Mouse (Mus musculus): Measurements from ENCODE around the gene Fgfr1op. TPM values are rescaled to one million over a fixed set of nuclear protein-coding genes. Genes with fewer than 3 reads are reported as not detected.
"Not testable (repeated sequence)": the region's sequence is repeated elsewhere in the genome, so short reads cannot be mapped to it uniquely, and the experiment has no call there.

The Fgfr1op gene
- 26.6 and 28.1 TPM in 2 replicates for polyA plus RNA-seq (2015; fragmentation: Nextera tagmentation; extraction: Ambion mirVana)

GRCm38 (mm10) chr17:8164701-8165607, at the start of gene Fgfr1op:
TSS of gene Fgfr1op (plus strand) at chr17:8165501.
- ATAC-seq (ENCODE audit: low FRiP score): peak; percentile 97
- H3K4me1 ChIP-seq (replicated peaks); H3K9me3 ChIP-seq; H3K27me3 ChIP-seq; H3K36me3 ChIP-seq: not testable (repeated sequence)
- peak within 1 kb of the TSS; percentile 58 for H3K27ac ChIP-seq
- peak within 1 kb of the TSS; percentile 54 for H3K4me3 ChIP-seq
- H3K4me2 ChIP-seq: peak within 1 kb of the TSS; percentile 53
- peak within 1 kb of the TSS; percentile 69 for H3K9ac ChIP-seq
- 2% methylated on average over 19 of the region's 55 CpGs for WGBS

GRCm38 (mm10) chr17:8116378-8116777, 48.9 kb upstream of the Fgfr1op start:
- H3K4me3 ChIP-seq; H3K9me3 ChIP-seq; H3K4me1 ChIP-seq (replicated peaks); H3K9ac ChIP-seq; H3K4me2 ChIP-seq; ATAC-seq (ENCODE audit: low FRiP score); H3K27ac ChIP-seq; H3K36me3 ChIP-seq; H3K27me3 ChIP-seq: not testable (repeated sequence)
- 82% methylated on average over 10 of the region's 11 CpGs for whole genome bisulfite sequencing

- H3K4me3 ChIP-seq; H3K4me2 ChIP-seq; H3K9ac ChIP-seq; H3K9me3 ChIP-seq; H3K27me3 ChIP-seq; H3K27ac ChIP-seq; H3K36me3 ChIP-seq; H3K4me1 ChIP-seq (replicated peaks); ATAC-seq (ENCODE audit: low FRiP score): not testable (repeated sequence)
- WGBS: no CpG with 5 or more reads among the region's 6 CpGs
Observed at GRCm38 (mm10) chr17:8116928-8117327, 48.4 kb upstream of the Fgfr1op start.

DNA sequence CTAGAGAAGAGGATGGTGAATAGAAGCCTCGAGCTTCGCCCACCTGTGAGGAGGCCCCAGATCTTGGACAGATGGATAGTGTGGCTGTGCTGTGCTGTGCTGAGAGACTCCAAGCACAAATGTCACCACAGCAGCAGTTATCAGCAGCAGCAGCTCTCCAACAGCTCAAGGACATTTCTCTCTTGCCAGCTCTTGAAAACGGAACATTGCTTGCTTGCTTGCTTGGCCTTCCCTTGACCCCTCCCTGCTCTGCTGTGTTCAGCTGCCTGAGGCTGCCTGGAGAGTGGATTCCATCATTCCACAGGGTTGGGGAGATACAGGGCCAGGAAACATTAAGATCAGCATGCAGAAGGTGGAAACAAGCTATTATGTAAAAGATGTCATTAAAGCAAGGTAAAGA, 42.3 kb upstream of the Fgfr1op start:
- not testable (repeated sequence) for H3K27me3 ChIP-seq; H3K9ac ChIP-seq; H3K27ac ChIP-seq; H3K9me3 ChIP-seq; ATAC-seq (ENCODE audit: low FRiP score); H3K4me3 ChIP-seq; H3K36me3 ChIP-seq; H3K4me1 ChIP-seq (replicated peaks); H3K4me2 ChIP-seq
- WGBS: no CpG with 5 or more reads among the region's 3 CpGs

GRCm38 (mm10) chr17:8124586-8124985, 40.7 kb upstream of the Fgfr1op start:
- H3K4me3 ChIP-seq; H3K36me3 ChIP-seq; ATAC-seq (ENCODE audit: low FRiP score); H3K4me2 ChIP-seq; H3K9ac ChIP-seq; H3K27ac ChIP-seq; H3K9me3 ChIP-seq; H3K27me3 ChIP-seq; H3K4me1 ChIP-seq (replicated peaks): not testable (repeated sequence)
- WGBS: 95% methylated on average over 2 of the region's 6 CpGs

DNA sequence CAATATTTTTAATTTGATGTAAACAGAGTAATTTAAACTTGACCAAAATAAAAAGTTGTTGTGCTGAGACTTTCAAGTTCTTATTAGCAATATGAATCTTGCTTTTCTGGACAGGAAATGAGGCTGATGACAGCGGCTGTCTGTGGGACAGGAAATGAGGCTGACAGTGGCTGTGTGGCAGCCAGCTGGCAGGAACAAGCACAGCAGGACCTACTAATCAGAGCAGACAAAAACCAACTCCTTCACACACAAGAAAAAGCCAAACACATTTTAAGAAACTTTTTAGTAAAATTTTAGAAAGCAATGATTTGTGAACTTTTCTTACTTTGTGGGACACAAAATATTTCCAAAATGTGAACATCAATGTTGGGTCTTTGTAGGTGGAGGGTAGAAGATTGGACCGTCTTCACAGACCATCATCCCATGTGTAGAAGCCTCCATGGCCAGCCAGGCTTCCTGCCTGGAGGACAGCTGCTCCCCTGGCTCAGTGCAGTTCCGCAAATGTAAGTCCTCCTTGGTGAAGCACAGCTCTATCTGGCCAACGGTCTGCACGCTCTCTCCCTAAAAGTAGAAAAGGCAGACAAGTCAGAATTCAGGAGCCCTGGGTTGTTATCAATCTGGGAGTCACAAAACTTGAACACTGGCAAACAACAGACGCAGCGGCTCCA, 36.8 kb upstream of the Fgfr1op start:
- H3K4me2 ChIP-seq; H3K27me3 ChIP-seq; H3K4me1 ChIP-seq (replicated peaks); H3K4me3 ChIP-seq; H3K36me3 ChIP-seq; H3K9me3 ChIP-seq; ATAC-seq (ENCODE audit: low FRiP score); H3K9ac ChIP-seq; H3K27ac ChIP-seq: not testable (repeated sequence)
- 100% methylated on average over 1 of the region's 7 CpGs for WGBS

DNA sequence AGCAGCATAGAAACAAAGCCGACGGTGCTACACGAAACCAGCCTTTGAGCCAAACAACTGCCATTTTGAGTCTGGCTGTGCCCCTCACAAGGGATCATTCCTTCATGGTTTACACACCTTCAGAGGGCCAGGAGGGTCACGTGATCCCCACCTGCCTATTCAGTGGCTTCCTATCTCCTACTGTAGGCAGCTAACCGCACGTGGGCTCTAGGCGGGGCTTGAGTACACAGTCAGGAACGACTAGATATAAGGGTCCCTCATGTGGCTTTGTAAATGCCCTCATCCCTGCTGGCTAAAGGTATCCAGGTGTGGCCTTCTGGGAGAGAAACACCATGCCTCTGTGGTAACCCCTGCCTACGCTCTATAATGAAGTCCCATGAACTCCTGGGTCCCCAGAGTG, 35.7 kb upstream of the Fgfr1op start:
- H3K4me2 ChIP-seq; H3K9me3 ChIP-seq; H3K4me1 ChIP-seq (replicated peaks); H3K27me3 ChIP-seq; H3K27ac ChIP-seq; H3K4me3 ChIP-seq; H3K36me3 ChIP-seq; ATAC-seq (ENCODE audit: low FRiP score); H3K9ac ChIP-seq: not testable (repeated sequence)
- 91% methylated on average over 9 of the region's 9 CpGs for WGBS

GRCm38 (mm10) chr17:8130849-8131248, 34.5 kb upstream of the Fgfr1op start:
- ATAC-seq (ENCODE audit: low FRiP score); H3K4me3 ChIP-seq; H3K27me3 ChIP-seq; H3K9me3 ChIP-seq; H3K36me3 ChIP-seq; H3K4me1 ChIP-seq (replicated peaks); H3K9ac ChIP-seq; H3K4me2 ChIP-seq; H3K27ac ChIP-seq: not testable (repeated sequence)
- WGBS: no CpG with 5 or more reads among the region's 6 CpGs

- not testable (repeated sequence) for H3K36me3 ChIP-seq; H3K4me3 ChIP-seq; H3K4me1 ChIP-seq (replicated peaks); H3K27ac ChIP-seq; H3K4me2 ChIP-seq; H3K9ac ChIP-seq; H3K9me3 ChIP-seq; ATAC-seq (ENCODE audit: low FRiP score); H3K27me3 ChIP-seq
- WGBS: 99% methylated on average over 5 of the region's 5 CpGs
Observed at GRCm38 (mm10) chr17:8138116-8138515, 27.2 kb upstream of the Fgfr1op start.

DNA sequence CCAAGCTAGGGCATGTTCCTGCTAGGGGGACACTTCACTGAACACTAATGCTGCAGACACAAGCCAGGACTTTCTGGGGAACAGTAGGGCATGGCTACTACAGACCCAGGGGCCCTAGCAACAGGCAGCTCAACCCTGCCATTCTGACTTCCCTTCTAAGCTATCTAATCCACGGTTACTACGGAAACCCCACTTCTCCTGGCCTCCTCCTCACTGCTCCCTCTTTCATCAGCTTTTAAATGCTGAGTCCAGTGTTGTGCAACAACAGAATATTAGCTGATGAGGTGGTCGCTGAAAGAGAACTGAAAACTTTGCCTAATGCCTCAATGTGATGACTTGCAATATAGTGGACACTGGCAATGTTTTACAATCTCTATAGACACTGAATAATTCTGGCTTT, 25.1 kb upstream of the Fgfr1op start:
- H3K9me3 ChIP-seq; H3K9ac ChIP-seq; H3K4me2 ChIP-seq; H3K27me3 ChIP-seq; ATAC-seq (ENCODE audit: low FRiP score); H3K36me3 ChIP-seq; H3K27ac ChIP-seq; H3K4me1 ChIP-seq (replicated peaks); H3K4me3 ChIP-seq: not testable (repeated sequence)
- 81% methylated on average over 3 of the region's 3 CpGs for WGBS

- not testable (repeated sequence) for H3K27ac ChIP-seq; H3K36me3 ChIP-seq; H3K4me2 ChIP-seq; H3K27me3 ChIP-seq; ATAC-seq (ENCODE audit: low FRiP score); H3K9ac ChIP-seq; H3K4me1 ChIP-seq (replicated peaks); H3K4me3 ChIP-seq; H3K9me3 ChIP-seq
- WGBS: 67% methylated on average over 11 of the region's 14 CpGs
Observed at GRCm38 (mm10) chr17:8143802-8144673, 21.3 kb upstream of the Fgfr1op start.

DNA sequence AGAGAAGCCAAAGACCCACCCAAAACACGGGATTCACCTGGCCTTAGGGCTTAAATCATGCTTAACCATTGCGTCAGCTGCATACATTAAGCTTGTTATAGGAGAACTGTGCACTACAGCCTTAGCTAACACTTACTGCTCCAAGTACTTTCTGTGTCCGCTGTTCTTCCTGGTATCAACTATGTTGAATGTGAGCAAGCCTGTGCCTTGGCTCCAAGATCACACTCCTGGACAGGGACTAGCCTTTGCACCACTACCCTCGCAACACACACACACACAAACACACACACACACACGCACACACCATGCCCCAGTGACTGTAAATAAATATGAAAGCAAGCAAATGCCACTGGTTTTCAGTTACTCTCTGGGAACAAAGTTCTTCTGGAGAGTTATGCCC, 18.4 kb upstream of the Fgfr1op start:
- H3K27ac ChIP-seq; H3K27me3 ChIP-seq; H3K4me1 ChIP-seq (replicated peaks); H3K9me3 ChIP-seq; H3K36me3 ChIP-seq: not testable (repeated sequence)
- peak overlapping the region; percentile 67 for H3K9ac ChIP-seq
- H3K4me3 ChIP-seq: peak overlapping the region; percentile 51
- WGBS: 30% methylated on average over 5 of the region's 5 CpGs
- peak overlapping the region; percentile 62 for H3K4me2 ChIP-seq
- ATAC-seq (ENCODE audit: low FRiP score): peak; percentile 11; the same call in 1 of the 2 replicates
